In the genomic region with DNA sequence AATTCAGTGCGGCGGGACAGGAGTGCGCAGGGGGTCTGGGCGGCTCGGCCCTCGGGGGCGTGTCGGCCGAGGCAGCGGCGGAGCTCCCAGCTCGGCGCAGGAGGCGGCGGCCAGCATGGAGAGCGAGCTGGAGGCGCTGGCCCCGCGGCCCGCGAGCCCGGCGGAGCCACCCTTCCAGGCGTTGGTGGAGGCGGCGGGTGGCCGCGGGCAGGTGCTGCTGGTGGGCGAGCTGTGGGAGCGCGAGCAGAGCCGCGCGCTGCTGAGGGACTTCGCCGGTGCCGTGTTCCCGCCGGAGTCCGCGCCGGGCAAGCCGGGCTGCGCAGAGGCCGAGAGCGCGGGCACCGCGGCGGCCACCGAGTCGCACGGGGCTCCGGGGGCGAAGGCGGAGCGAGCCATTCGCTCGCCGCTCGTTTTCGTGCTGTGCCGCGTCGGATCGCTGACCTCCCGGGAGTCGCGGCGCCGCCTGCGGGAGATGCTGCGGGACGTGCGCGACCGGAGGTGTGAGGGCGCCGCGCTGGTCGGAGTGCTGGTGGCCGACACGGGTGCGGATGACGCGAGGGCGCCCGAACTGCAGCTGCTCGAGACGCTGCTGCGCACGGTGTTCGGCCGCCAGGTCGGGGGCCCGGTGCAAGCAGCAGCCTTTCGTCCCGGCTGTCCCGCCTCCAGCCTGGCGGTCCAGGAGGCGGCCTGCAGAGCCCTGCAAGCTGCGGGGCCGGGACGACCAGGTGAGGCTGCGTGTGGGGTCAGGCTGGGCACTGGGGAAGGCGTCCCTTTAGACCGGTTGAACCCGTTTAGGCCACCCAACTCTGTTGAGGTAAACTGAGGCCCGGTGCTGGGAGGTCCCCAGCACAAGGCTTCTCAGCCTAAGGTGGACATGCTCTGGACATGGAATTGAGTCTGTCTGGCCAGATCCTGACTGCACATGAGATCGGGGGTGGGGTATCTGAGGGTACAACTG, we compare ENCODE assay signal across 8 mouse cellular contexts. TPM values are rescaled to one million over a fixed set of nuclear protein-coding genes. Genes with fewer than 3 reads are reported as not detected.
DNase-seq lines count a peak whose midpoint lies in the region; ATAC-seq and TF ChIP-seq lines count a peak whose summit lies in the region.

A gene (plus strand): TSS at position 16 of the 958 bp plus-strand sequence.

- DNase-seq in left cerebral cortex, adult 18-20 months (ENCODE audit: low spot score in 2 of 2), result peak in 1 of 2 experiments; percentile 52
- no peak for DNase-seq in left cerebral cortex, adult 11 months (ENCODE audit: low spot score)
- peak; percentile 56 for DNase-seq in brain, embryonic 14.5 days (ENCODE audit: low read depth)
- peak; percentile 35 for DNase-seq in forebrain, postnatal 0 days
- DNase-seq in retina, postnatal 1 day, result peak; percentile 67
- DNase-seq in urinary bladder, postnatal 10 days (ENCODE audit: low spot score), result no peak

- peak within 1 kb of the TSS; percentile 58 for H3K4me3 ChIP-seq in forebrain, postnatal 0 days (ENCODE audit: low read depth, low read length)
- H3K4me3 ChIP-seq in kidney, embryonic 16.5 days (ENCODE audit: low read length), result peak within 1 kb of the TSS; percentile 58
- peak within 1 kb of the TSS; percentile 47 for H3K4me3 ChIP-seq in lung, embryonic 15.5 days

- no peak for TF ChIP-seq CTCF in brain, embryonic 14.5 days (IDR thresholded peaks at IDR 0.05; ENCODE audit: borderline replicate concordance, extremely low read depth, insufficient read depth, insufficient read length)
- TF ChIP-seq CTCF in forebrain, postnatal 0 days (IDR thresholded peaks at IDR 0.05; ENCODE audit: low read depth), result no peak

- 0 out of 2 replicates have a peak, but pooled peaks cover 6% of the 10 kb centered on the region for H3K9me3 ChIP-seq in forebrain, postnatal 0 days (ENCODE audit: low read length)
- peaks cover 11% of the 10 kb centered on the region for H3K9me3 ChIP-seq in kidney, embryonic 16.5 days (ENCODE audit: low read length)
- H3K9me3 ChIP-seq in lung, embryonic 15.5 days, result 0 out of 2 replicates have a peak, but pooled peaks cover 2% of the 10 kb centered on the region

- ATAC-seq in forebrain, postnatal 0 days, result peak; percentile 74
- peak; percentile 83 for ATAC-seq in kidney, embryonic 16.5 days (ENCODE audit: low FRiP score, low TSS enrichment)
- ATAC-seq in lung, embryonic 15.5 days (ENCODE audit: borderline replicate concordance, extremely low read depth, low FRiP score, low TSS enrichment), result peak; percentile 58

- peaks cover 4% of the 10 kb centered on the region; the same call in 1 of the 2 replicates for H3K27me3 ChIP-seq in forebrain, postnatal 0 days (ENCODE audit: insufficient read depth, low read length)
- H3K27me3 ChIP-seq in kidney, embryonic 16.5 days (ENCODE audit: insufficient read depth, low read length), result peaks cover 46% of the 10 kb centered on the region
- peaks cover 60% of the 10 kb centered on the region for H3K27me3 ChIP-seq in lung, embryonic 15.5 days

- TF ChIP-seq POLR2A in brain, embryonic 14.5 days (IDR thresholded peaks at IDR 0.05; ENCODE audit: borderline replicate concordance, extremely low read depth, insufficient read depth, insufficient read length, poor library complexity, severe bottlenecking), result no peak

- WGBS in forebrain, postnatal 0 days, result under 1% methylated on average over 92 of the region's 110 CpGs
- WGBS in kidney, embryonic 16.5 days, result under 1% methylated on average over 101 of the region's 110 CpGs
- WGBS in lung, embryonic 15.5 days, result under 1% methylated on average over 101 of the region's 110 CpGs

- H3K27ac ChIP-seq in forebrain, postnatal 0 days (ENCODE audit: low read depth, low read length), result peak within 1 kb of the TSS; percentile 57; the same call in 1 of the 2 replicates
- no peak within 1 kb of the TSS for H3K27ac ChIP-seq in kidney, embryonic 16.5 days (ENCODE audit: low read length)
- H3K27ac ChIP-seq in lung, embryonic 15.5 days, result no peak within 1 kb of the TSS

- H3K4me2 ChIP-seq in forebrain, postnatal 0 days (ENCODE audit: low read depth), result peak within 1 kb of the TSS; percentile 97
- peak within 1 kb of the TSS; percentile 99 for H3K4me2 ChIP-seq in kidney, embryonic 16.5 days (replicated peaks; ENCODE audit: low read depth, low read length)
- peak within 1 kb of the TSS; percentile 97 for H3K4me2 ChIP-seq in lung, embryonic 15.5 days

- H3K4me1 ChIP-seq in forebrain, postnatal 0 days (ENCODE audit: insufficient read depth), result peaks cover 3% of the 10 kb centered on the region; the same call in 1 of the 2 replicates
- H3K4me1 ChIP-seq in kidney, embryonic 16.5 days (ENCODE audit: insufficient read depth, low read length), result peaks cover 8% of the 10 kb centered on the region; the same call in 1 of the 2 replicates
- peaks cover 20% of the 10 kb centered on the region for H3K4me1 ChIP-seq in lung, embryonic 15.5 days

- peak within 1 kb of the TSS; percentile 63 for H3K9ac ChIP-seq in forebrain, postnatal 0 days
- H3K9ac ChIP-seq in kidney, embryonic 16.5 days (replicated peaks; ENCODE audit: low read length), result peak within 1 kb of the TSS; percentile 66
- H3K9ac ChIP-seq in lung, embryonic 15.5 days, result peak within 1 kb of the TSS; percentile 51

- no peaks in the 10 kb centered on the region for H3K36me3 ChIP-seq in forebrain, postnatal 0 days (ENCODE audit: insufficient read depth)
- no peaks in the 10 kb centered on the region for H3K36me3 ChIP-seq in kidney, embryonic 16.5 days (ENCODE audit: insufficient read depth, low read length)
- no peaks in the 10 kb centered on the region for H3K36me3 ChIP-seq in lung, embryonic 15.5 days

RNA-seq across cellular contexts. Expression of the gene that starts here (rescaled TPM):
- total RNA-seq in left cerebral cortex, adult 18-20 months (2021), result 10 to 100 TPM; 10.8 to 10.9 TPM
- 7.7 and 9.4 TPM in 2 replicates for polyA plus RNA-seq in brain, embryonic 14.5 days (2012; rRNA removed)
- 22.6 and 30.5 TPM in 2 replicates for total RNA-seq in forebrain, postnatal 0 days (2014; rRNA removed)
- polyA plus RNA-seq in forebrain, postnatal 0 days (2015; fragmentation: Nextera tagmentation; extraction: Ambion mirVana), result 9.3 and 13.6 TPM in 2 replicates
- polyA plus RNA-seq in kidney, embryonic 16.5 days (2015; fragmentation: Nextera tagmentation; extraction: Ambion mirVana), result 0.71 and 0.94 TPM in 2 replicates
- polyA plus RNA-seq in lung, embryonic 15.5 days (2015; fragmentation: Nextera tagmentation; extraction: Ambion mirVana), result 1.2 TPM in 2 replicates

Comparison
In these comparisons a context has a peak if more than half of its experiments do, and no peak if none do; other contexts are left out.
1. Peak in ATAC-seq, H3K4me3 ChIP-seq, H3K9ac ChIP-seq and H3K4me2 ChIP-seq in kidney, embryonic 16.5 days; RNA of the gene not detected or under 1 TPM.
2. DNase-seq: peak in brain, embryonic 14.5 days (single experiment), forebrain, postnatal 0 days (single experiment) and retina, postnatal 1 day (single experiment); none in left cerebral cortex, adult 11 months (single experiment) and urinary bladder, postnatal 10 days (single experiment).
3. Peak in every context shown above with its lines, with median percentiles within 50 percentile points of each other: ATAC-seq, H3K4me2 ChIP-seq, H3K4me3 ChIP-seq and H3K9ac ChIP-seq.